Mouse (Mus musculus) midbrain, embryonic 13.5 days (tissue): ENCODE measurements around the gene Hhat. TPM values are rescaled to one million over a fixed set of nuclear protein-coding genes. Genes with fewer than 3 reads are reported as not detected.

Experiments
- ATAC-seq: fragments of 200-750 bp; cut with Nextera tagmentation; 2 replicates; pipeline ENCODE4 v1.8.0; 2017; ENCODE audit warnings: mild to moderate bottlenecking, moderate TSS enrichment, moderate library complexity
- H3K27ac ChIP-seq: fragments of 300-500 bp; sonication (generic); 2 replicates; pipeline ENCODE4 v1.5.1; 2015; ENCODE audit warnings: inconsistent platforms, mild to moderate bottlenecking, moderate library complexity
- H3K27me3 ChIP-seq: fragments of 300-500 bp; sonication (generic); 2 replicates; pipeline ENCODE4 v1.6.1; 2015; ENCODE audit warnings: mild to moderate bottlenecking, inconsistent platforms
- H3K36me3 ChIP-seq: fragments of 300-500 bp; sonication (generic); 2 replicates; pipeline ENCODE4 v1.6.1; 2015; ENCODE audit warnings: mild to moderate bottlenecking, inconsistent platforms
- H3K4me1 ChIP-seq: fragments of 300-500 bp; sonication (generic); replicated peaks from 2 replicates; pipeline ENCODE4 v1.6.1; 2015; ENCODE audit warnings: inconsistent platforms
- H3K4me2 ChIP-seq: fragments of 300-500 bp; sonication (generic); replicated peaks from 2 replicates; pipeline ENCODE4 v1.6.1; 2015; ENCODE audit warnings: moderate library complexity, mild to moderate bottlenecking, inconsistent platforms
- H3K4me3 ChIP-seq: fragments of 300-500 bp; sonication (generic); replicated peaks from 2 replicates; pipeline ENCODE4 v1.5.1; 2015; ENCODE audit warnings: mild to moderate bottlenecking, inconsistent platforms
- H3K9ac ChIP-seq: fragments of 300-500 bp; sonication (generic); replicated peaks from 2 replicates; pipeline ENCODE4 v1.6.1; 2015; ENCODE audit warnings: mild to moderate bottlenecking, inconsistent platforms
- H3K9me3 ChIP-seq: fragments of 300-500 bp; sonication (generic); 2 replicates; pipeline ENCODE4 v1.6.1; 2016; ENCODE audit warnings: mild to moderate bottlenecking, inconsistent platforms
- WGBS: fragments of 180-500 bp; shearing (Covaris S2); methylation state at CpG from one replicate; pipeline ENCODE4 v1.1.7; 2015; 5-methylcytosine and 5-hydroxymethylcytosine counted together
- polyA plus RNA-seq: library from polyadenylated mRNA; unstranded; fragments of >200 nt; fragmentation: Nextera tagmentation; extraction: Ambion mirVana; gene quantifications from 2 replicates; pipeline ENCODE4 v1.2.1, GENCODE M21; 2015

The Hhat gene
- polyA plus RNA-seq, 1 experiment from 2014 or later = 5.9 TPM

- H3K27me3 ChIP-seq = no peaks in the 10 kb centered on the region
- no peak overlapping the region for H3K9ac ChIP-seq
- no peak overlapping the region for H3K27ac ChIP-seq
- ATAC-seq = no peak
- peaks cover 10% of the 10 kb centered on the region for H3K4me1 ChIP-seq
- 84% methylated on average over 6 of the region's 6 CpGs for WGBS
- no peak overlapping the region for H3K4me2 ChIP-seq
- H3K36me3 ChIP-seq = no peaks in the 10 kb centered on the region
- no peak overlapping the region for H3K4me3 ChIP-seq
- H3K9me3 ChIP-seq = no peaks in the 10 kb centered on the region
Observed at GRCm38 (mm10) chr1:192749270-192750041, 21.6 kb downstream of the Hhat start.

DNA sequence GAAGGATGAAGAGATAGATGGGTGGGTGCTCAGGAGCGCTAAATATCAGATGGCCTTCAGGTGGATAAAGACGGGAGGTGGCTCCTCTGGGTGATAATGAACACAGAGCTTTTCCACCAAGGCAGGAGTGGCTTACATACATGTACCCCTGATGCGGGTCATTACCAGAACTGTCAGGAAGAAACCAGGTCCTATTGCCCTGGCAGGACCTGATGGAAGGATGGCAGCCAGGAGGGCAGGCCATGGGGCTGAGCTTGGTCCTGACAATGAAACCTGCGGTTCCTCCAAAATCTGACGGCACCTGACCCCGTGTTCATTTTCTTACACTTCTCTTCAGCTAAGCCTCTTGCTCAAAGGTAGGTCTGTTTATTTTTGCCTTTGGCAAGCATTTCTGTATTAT lies 24.8 kb downstream of the Hhat start:
- Histone ChIP-seq H3K4me3 (no peak overlapping the region), H3K9me3 (no peaks in the 10 kb centered on the region), H3K36me3 (no peaks in the 10 kb centered on the region), H3K27ac (no peak overlapping the region), H3K4me2 (no peak overlapping the region), H3K4me1 (0 out of 2 replicates have a peak, but pooled peaks cover 4% of the 10 kb centered on the region), H3K27me3 (no peaks in the 10 kb centered on the region), H3K9ac (no peak overlapping the region)
- ATAC-seq = no peak
- WGBS = 73% methylated on average over 6 of the region's 6 CpGs

GRCm38 (mm10) chr1:192745240-192746101 lies 25.6 kb downstream of the Hhat start:
- no peak overlapping the region for H3K4me3 ChIP-seq
- 0 out of 2 replicates have a peak, but pooled peaks cover 4% of the 10 kb centered on the region for H3K4me1 ChIP-seq
- 8% methylated on average over 16 of the region's 16 CpGs for WGBS
- H3K4me2 ChIP-seq = no peak overlapping the region
- H3K27ac ChIP-seq = no peak overlapping the region
- H3K9ac ChIP-seq = no peak overlapping the region
- no peaks in the 10 kb centered on the region for H3K27me3 ChIP-seq
- H3K9me3 ChIP-seq = no peaks in the 10 kb centered on the region
- no peak for ATAC-seq
- H3K36me3 ChIP-seq = no peaks in the 10 kb centered on the region

DNA sequence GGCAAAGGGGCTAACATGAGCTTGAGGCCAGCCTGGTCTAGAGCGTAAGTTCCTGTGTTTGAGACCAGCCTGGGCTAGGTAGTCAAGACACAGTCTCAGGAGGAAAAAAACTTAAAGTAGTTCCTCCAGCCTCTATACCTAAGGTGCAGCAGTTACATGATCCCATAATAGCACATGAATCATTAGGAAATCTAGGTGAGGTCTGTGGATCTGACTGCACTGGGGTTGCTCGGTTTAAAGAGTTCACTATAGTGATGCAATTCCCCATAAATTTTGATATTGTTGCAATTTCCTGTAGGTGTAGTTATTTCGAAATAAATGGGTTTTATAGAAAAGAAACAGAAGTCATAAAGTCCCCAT lies 26.2 kb downstream of the Hhat start:
- no peaks in the 10 kb centered on the region for H3K36me3 ChIP-seq
- no peaks in the 10 kb centered on the region for H3K27me3 ChIP-seq
- WGBS = 68% methylated on average over 3 of the region's 3 CpGs
- H3K4me3 ChIP-seq = no peak overlapping the region
- H3K9me3 ChIP-seq = no peaks in the 10 kb centered on the region
- no peak overlapping the region for H3K9ac ChIP-seq
- 0 out of 2 replicates have a peak, but pooled peaks cover 2% of the 10 kb centered on the region for H3K4me1 ChIP-seq
- H3K27ac ChIP-seq = no peak overlapping the region
- no peak for ATAC-seq
- no peak overlapping the region for H3K4me2 ChIP-seq

DNA sequence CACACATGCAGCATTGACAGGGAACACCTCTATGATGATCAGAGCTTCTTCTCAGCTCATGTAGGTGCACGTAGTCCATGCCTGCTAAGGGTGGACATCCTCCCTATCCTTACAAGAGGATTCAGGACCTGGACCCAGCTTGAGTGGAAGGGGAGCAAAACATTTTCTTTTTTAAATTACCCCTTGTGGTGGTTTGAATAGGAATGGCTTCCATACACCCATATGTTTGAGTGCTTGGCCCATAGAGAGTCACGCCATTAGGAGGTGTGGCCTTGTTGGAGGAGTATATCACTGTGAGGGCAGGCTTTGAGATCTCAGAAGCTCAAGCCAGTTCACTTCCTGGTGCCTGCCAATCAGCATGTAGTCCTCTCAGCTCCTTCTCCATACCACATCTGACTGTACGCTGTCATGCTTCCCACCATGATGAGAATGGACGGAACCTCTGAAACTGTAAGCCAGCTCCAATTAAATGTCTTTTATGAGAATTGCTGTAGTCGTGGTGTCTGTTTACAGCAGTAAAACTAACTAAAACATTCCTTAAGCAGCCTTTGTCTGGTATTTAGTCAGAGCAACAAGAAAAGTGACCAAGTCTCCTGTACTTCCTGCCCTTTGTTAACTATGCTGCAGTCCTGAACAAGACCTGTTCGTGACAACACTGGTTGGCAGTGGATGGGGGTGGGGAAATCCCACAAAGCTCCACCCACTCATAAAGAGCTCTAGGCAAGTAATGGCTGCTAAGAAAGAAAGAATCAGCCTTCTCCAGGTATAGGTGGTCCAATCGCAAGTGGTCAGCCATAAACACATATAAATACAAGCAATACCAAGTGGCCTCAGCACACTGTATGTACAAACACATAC lies 28.4 kb downstream of the Hhat start:
- Histone ChIP-seq H3K36me3 (no peaks in the 10 kb centered on the region; the same call in 1 of the 2 replicates), H3K4me2 (no peak overlapping the region), H3K27me3 (no peaks in the 10 kb centered on the region), H3K4me1 (no peaks in the 10 kb centered on the region), H3K9ac (no peak overlapping the region), H3K4me3 (no peak overlapping the region), H3K9me3 (no peaks in the 10 kb centered on the region), H3K27ac (no peak overlapping the region)
- ATAC-seq = no peak
- WGBS = 84% methylated on average over 7 of the region's 7 CpGs

DNA sequence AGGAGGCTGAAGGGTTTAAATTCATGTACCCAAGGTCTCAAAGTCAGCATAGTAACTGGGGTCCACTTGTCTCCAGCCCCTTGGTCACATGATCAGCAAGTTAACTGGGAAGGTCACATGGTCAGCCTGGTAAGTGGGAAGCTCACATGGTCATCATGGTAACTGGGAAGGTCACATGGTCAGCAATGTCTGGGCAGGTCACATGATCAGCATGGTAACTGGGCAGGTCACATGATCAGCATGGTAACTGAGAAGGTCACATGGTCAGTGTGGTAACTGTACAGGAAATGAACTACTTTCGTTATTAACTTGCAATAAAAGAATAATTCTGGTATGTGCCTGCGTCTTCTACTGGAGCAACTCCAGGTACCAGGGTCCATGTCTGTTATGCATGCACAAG lies 29.1 kb downstream of the Hhat start:
- no peaks in the 10 kb centered on the region; the same call in 1 of the 2 replicates for H3K36me3 ChIP-seq
- no peak for ATAC-seq
- H3K9ac ChIP-seq = no peak overlapping the region
- no peaks in the 10 kb centered on the region for H3K4me1 ChIP-seq
- WGBS = 96% methylated on average over 2 of the region's 2 CpGs
- H3K27me3 ChIP-seq = no peaks in the 10 kb centered on the region
- H3K27ac ChIP-seq = no peak overlapping the region
- no peaks in the 10 kb centered on the region for H3K9me3 ChIP-seq
- no peak overlapping the region for H3K4me3 ChIP-seq
- no peak overlapping the region for H3K4me2 ChIP-seq

DNA sequence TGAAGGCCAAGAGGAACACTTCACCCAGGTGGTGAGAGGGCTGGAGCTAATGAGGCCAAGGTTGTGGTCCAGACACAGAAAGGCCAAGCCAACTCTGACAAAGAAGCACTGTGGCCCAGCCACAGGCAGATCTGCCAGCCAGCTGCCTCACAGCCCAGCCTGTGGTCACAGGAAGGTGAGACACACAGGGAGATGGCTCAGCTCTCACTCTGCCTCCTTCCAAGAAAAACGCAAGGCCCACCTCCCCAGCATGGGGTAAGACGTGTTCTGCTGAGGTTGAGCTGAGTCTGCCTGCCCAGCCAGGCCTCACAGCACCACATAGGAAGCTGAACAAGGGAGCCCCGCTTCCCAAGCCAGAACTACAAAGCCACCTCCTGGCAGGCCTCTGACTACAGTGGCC lies 34.5 kb downstream of the Hhat start:
- 50% methylated on average over 3 of the region's 3 CpGs for WGBS
- Histone ChIP-seq H3K4me1 (peaks cover 6% of the 10 kb centered on the region; the same call in 1 of the 2 replicates), H3K27ac (no peak overlapping the region)

GRCm38 (mm10) chr1:192736002-192736426 lies 35.0 kb downstream of the Hhat start:
- Histone ChIP-seq H3K27me3 (no peaks in the 10 kb centered on the region), H3K9ac (no peak overlapping the region), H3K27ac (no peak overlapping the region), H3K4me1 (peaks cover 6% of the 10 kb centered on the region; the same call in 1 of the 2 replicates), H3K9me3 (no peaks in the 10 kb centered on the region), H3K36me3 (no peaks in the 10 kb centered on the region; the same call in 1 of the 2 replicates), H3K4me2 (no peak overlapping the region), H3K4me3 (no peak overlapping the region)
- WGBS = 74% methylated on average over 9 of the region's 9 CpGs
- no peak for ATAC-seq

More for the DNA sequence above, 34.5 kb downstream of the Hhat start:
- no peak overlapping the region for H3K4me3 ChIP-seq
- no peak overlapping the region for H3K4me2 ChIP-seq
- H3K27me3 ChIP-seq = no peaks in the 10 kb centered on the region
- no peaks in the 10 kb centered on the region; the same call in 1 of the 2 replicates for H3K36me3 ChIP-seq
- H3K9me3 ChIP-seq = no peaks in the 10 kb centered on the region
- no peak overlapping the region for H3K9ac ChIP-seq
- ATAC-seq = no peak

DNA sequence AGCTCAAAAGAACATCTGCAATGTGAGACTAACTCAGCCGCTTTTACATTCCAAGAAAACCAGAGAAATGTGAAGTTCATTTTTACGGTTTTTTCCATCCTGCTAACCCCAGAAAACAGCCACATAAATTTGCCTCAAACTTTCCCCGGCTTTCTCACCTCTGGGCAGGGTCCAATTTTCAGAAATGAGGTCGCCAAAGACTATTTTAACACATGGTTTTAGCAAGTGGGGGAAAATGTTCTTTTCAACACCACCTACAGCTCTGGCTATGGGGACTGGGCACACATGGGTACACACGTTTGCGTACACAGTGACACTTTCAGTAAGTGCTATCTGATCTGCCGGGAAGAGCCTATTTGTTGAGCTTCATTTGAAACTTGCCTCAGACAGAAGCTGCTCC lies 40.5 kb downstream of the Hhat start:
- Histone ChIP-seq H3K4me2 (no peak overlapping the region), H3K4me1 (no peaks in the 10 kb centered on the region), H3K4me3 (no peak overlapping the region), H3K27ac (no peak overlapping the region), H3K36me3 (no peaks in the 10 kb centered on the region), H3K9me3 (no peaks in the 10 kb centered on the region), H3K9ac (no peak overlapping the region), H3K27me3 (no peaks in the 10 kb centered on the region)
- no peak for ATAC-seq
- 89% methylated on average over 7 of the region's 7 CpGs for WGBS

DNA sequence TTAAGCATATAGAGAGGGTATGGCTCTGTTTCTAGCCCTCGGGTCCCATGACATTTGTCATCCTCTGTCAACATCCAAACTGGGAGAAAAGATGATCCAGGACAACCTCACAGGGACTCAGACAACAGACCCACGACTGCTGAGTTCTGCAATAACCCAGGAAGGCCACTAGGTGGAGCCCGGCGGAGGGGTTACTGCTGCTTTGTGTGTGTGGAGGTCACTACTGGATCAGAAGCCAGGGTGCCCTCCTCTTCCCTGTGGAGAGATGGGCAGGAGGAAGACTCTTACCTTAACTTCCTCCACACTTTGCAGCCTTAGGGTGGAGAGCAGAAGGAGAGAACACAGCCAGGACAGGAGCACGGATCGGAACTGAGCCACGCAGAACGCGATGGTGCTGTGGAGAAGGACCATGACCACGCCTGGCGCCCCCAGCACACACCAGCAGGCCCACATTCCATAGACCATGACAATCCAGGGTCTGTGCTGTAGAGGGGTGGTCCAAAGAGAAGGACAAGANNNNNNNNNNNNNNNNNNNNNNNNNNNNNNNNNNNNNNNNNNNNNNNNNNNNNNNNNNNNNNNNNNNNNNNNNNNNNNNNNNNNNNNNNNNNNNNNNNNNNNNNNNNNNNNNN lies 43.9 kb downstream of the Hhat start:
- Histone ChIP-seq H3K27me3 (no peaks in the 10 kb centered on the region), H3K4me1 (no peaks in the 10 kb centered on the region), H3K27ac (no peak overlapping the region), H3K9ac (no peak overlapping the region), H3K9me3 (no peaks in the 10 kb centered on the region), H3K4me2 (no peak overlapping the region), H3K36me3 (no peaks in the 10 kb centered on the region), H3K4me3 (no peak overlapping the region)
- WGBS = 53% methylated on average over 11 of the region's 11 CpGs
- peak; percentile 75 for ATAC-seq

- Histone ChIP-seq H3K27ac (no peak overlapping the region), H3K4me2 (no peak overlapping the region), H3K36me3 (no peaks in the 10 kb centered on the region), H3K9me3 (no peaks in the 10 kb centered on the region), H3K4me1 (no peaks in the 10 kb centered on the region), H3K4me3 (no peak overlapping the region), H3K9ac (no peak overlapping the region), H3K27me3 (no peaks in the 10 kb centered on the region)
- 40% methylated on average over 5 of the region's 5 CpGs for WGBS
- no peak for ATAC-seq
Observed at GRCm38 (mm10) chr1:192722147-192722546, 48.9 kb downstream of the Hhat start.
